Mouse (Mus musculus): ENCODE data around the gene Ccr1. TPM values are rescaled to one million over a fixed set of nuclear protein-coding genes. Genes with fewer than 3 reads are reported as not detected.

Ccr1 gene
- polyA plus RNA-seq, 1 experiment from 2014 or later, result 0.51 TPM

DNA sequence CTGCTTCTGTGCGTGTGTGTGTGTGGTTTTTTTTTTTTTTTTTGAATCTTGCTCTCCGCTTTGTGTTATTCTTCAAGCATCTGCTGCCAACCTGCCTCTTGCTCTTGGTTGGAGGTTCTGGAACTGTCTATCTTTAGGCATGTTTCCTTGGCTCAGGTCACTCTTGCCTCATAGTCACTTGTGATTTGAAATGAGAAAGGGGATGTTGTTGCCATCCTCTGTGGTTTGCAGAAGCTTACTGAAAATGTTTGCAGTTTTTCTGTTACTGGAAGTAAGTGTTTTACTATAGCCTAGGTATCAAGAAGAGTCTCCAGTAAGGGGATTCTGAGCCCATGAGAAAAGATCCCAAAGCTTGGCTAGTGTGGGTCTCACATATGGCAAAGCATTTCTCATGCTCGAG is 26.5 kb downstream of the Ccr1 start:
- H3K27me3 ChIP-seq (replicated peaks; ENCODE audit: low read depth, poor library complexity, severe bottlenecking), result no peaks in the 10 kb centered on the region
- H3K36me3 ChIP-seq (replicated peaks), result no peaks in the 10 kb centered on the region
- no peak overlapping the region for H3K27ac ChIP-seq (replicated peaks)
- WGBS, result 88% methylated on average over 3 of the region's 3 CpGs
- H3K4me3 ChIP-seq, result no peak overlapping the region
- H3K9me3 ChIP-seq, result no peaks in the 10 kb centered on the region
- no peak for DNase-seq (ENCODE audit: low spot score)
- H3K4me1 ChIP-seq, result no peaks in the 10 kb centered on the region

DNA sequence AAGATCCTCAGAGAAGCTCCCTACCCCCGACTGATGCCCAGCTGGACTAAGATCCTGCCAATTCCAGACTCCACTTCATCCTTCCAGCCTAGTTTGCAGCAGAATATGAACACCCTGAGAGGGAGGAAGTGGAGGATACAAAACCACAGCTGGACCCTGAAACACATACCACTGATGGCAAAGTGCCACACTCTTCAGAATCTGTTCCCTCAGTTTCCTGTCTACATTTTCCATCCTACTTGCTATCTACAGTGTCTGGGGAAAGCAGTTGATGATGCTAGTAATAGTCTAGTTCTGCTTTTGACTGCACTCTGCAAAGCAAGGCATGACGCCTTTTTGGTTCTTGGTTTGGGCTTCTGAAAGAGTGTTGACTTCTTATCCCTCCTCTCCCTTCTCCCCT is 27.2 kb downstream of the Ccr1 start:
- Histone ChIP-seq H3K27ac (replicated peaks) (no peak overlapping the region), H3K4me3 (no peak overlapping the region), H3K9me3 (no peaks in the 10 kb centered on the region), H3K27me3 (replicated peaks; ENCODE audit: low read depth, poor library complexity, severe bottlenecking) (no peaks in the 10 kb centered on the region), H3K36me3 (replicated peaks) (no peaks in the 10 kb centered on the region), H3K4me1 (no peaks in the 10 kb centered on the region)
- DNase-seq (ENCODE audit: low spot score), result no peak
- 87% methylated on average over 2 of the region's 2 CpGs for WGBS

DNA sequence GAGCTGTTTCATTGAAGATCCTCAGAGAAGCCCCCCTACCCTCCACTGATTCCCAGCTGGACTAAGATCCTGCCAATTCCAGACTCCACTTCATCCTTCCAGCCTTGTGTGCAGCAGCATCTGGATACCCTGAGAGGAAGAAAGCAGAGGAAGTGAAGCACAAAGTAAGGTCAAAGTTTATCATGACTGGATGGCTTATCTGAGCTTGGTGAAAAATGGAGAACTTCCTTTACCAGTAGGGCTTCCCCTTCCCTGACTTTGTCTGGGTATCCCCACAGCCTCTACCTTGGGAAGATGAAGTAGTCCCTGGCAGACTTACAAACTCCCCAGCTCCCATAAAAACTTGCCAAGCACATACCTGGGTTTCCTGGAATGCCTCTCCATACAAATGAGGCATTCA is 27.9 kb downstream of the Ccr1 start:
- DNase-seq (ENCODE audit: low spot score), result no peak
- H3K36me3 ChIP-seq (replicated peaks), result no peaks in the 10 kb centered on the region
- no peak overlapping the region for H3K27ac ChIP-seq (replicated peaks)

DNA sequence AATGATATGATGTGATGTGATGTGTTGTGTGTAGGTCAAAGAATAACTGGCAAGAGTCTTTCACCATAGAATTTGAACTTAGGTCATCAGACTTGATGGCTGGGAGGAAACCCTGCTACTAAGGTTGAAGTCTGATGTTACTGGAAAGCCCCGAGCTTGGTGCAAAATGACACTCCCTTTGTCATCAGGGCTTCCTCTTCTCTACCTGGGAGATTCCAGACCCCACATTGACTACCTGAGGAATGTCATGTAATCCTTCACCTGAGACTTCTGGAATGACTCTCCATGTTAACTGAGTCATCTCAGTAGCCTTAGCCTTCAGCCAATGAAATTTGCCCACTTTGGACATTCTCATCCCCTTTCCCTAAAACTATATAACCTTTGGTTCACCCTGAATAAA is 28.3 kb downstream of the Ccr1 start:
- DNase-seq (ENCODE audit: low spot score), result no peak
- no peaks in the 10 kb centered on the region for H3K36me3 ChIP-seq (replicated peaks)
- H3K9me3 ChIP-seq, result no peaks in the 10 kb centered on the region
- no peak overlapping the region for H3K4me3 ChIP-seq
- 74% methylated on average over 1 of the region's 1 CpGs for WGBS
- no peak overlapping the region for H3K27ac ChIP-seq (replicated peaks)
- H3K27me3 ChIP-seq (replicated peaks; ENCODE audit: low read depth, poor library complexity, severe bottlenecking), result no peaks in the 10 kb centered on the region
- H3K4me1 ChIP-seq, result no peaks in the 10 kb centered on the region

More for the DNA sequence above, 27.9 kb downstream of the Ccr1 start:
- Histone ChIP-seq H3K27me3 (replicated peaks; ENCODE audit: low read depth, poor library complexity, severe bottlenecking) (no peaks in the 10 kb centered on the region), H3K4me1 (no peaks in the 10 kb centered on the region), H3K9me3 (no peaks in the 10 kb centered on the region), H3K4me3 (no peak overlapping the region)

DNA sequence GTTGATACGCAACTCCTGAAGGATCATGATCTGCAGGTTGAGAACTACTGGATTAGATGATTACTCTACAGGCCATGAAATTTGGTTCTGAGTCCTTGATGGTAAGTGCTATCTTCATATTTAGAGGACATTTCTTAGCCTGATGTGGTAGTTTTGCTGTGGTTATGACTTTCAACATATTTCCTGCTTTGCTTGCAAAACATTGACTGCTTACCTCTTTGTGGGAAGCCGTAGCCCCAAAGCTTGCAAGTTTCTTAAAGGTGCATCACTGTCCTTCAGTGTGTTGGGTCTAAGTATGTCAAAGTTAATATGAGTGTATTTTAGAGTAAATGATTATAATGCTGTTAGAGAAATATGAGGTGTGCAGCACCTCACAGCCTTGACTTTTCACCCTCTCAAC is 30.5 kb downstream of the Ccr1 start:
- no peaks in the 10 kb centered on the region for H3K9me3 ChIP-seq
- no peak for DNase-seq (ENCODE audit: low spot score)
- no peak overlapping the region for H3K27ac ChIP-seq (replicated peaks)
- H3K27me3 ChIP-seq (replicated peaks; ENCODE audit: low read depth, poor library complexity, severe bottlenecking), result no peaks in the 10 kb centered on the region
- H3K4me1 ChIP-seq, result no peaks in the 10 kb centered on the region
- H3K4me3 ChIP-seq, result no peak overlapping the region
- no peaks in the 10 kb centered on the region for H3K36me3 ChIP-seq (replicated peaks)
- WGBS, result 96% methylated on average over 2 of the region's 2 CpGs

DNA sequence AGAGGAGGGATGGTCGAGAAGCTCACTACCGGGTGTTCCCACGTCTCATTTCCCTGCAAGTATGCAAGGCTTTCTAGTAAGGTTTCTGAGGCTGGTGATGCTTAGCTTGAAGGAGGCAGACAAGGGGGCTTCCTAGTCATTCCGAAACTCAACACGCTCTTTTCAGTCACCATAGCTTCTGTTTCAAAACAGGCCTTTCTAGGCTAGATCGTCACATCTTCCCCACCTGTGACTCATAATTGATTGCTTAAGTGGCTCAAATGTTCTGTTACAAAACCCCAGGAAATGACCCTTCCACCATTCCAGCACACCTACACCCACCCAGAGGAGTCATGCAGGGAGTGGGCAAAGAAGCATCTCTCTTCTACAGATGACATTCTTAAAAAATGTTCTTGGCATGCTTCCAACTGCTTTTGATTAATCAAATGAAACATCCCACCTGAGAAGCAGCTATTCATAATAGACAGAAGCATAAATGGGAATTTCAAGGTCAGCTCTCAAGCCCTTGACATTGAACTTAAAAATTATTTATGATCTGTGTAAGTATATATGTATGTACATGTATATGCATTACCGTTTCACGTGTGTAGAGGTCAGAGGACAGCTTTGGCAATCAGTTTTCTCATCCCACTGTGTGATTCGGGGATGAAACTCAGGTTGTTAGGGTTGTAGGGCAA is 31.8 kb downstream of the Ccr1 start:
- Histone ChIP-seq H3K36me3 (replicated peaks) (no peaks in the 10 kb centered on the region), H3K4me3 (no peak overlapping the region), H3K4me1 (no peaks in the 10 kb centered on the region), H3K9me3 (no peaks in the 10 kb centered on the region), H3K27ac (replicated peaks) (no peak overlapping the region), H3K27me3 (replicated peaks; ENCODE audit: low read depth, poor library complexity, severe bottlenecking) (no peaks in the 10 kb centered on the region)
- WGBS, result 90% methylated on average over 9 of the region's 9 CpGs
- no peak for DNase-seq (ENCODE audit: low spot score)

DNA sequence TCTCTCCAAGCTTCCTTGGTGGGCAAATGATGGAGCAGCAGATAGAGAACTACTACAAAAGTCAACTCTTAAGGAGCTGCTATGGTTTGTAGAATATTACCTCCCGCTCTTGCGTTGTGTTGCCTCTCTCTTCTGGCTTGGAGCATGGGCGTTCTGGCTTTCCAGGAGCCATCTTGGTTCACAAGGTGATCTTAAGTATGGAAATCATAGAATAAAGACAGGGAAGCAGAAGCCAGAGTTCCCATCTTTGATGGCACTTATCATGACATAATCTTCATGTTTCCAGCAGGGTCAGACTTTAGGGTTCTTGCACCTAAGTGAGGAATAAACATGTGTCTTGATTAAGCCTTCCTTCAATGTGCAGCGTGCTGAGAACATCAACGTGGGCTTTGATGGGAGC is 32.7 kb downstream of the Ccr1 start:
- DNase-seq (ENCODE audit: low spot score), result no peak
- H3K27ac ChIP-seq (replicated peaks), result no peak overlapping the region
- H3K9me3 ChIP-seq, result no peaks in the 10 kb centered on the region
- H3K4me1 ChIP-seq, result no peaks in the 10 kb centered on the region
- no peaks in the 10 kb centered on the region for H3K27me3 ChIP-seq (replicated peaks; ENCODE audit: low read depth, poor library complexity, severe bottlenecking)
- no peaks in the 10 kb centered on the region for H3K36me3 ChIP-seq (replicated peaks)
- WGBS, result 94% methylated on average over 5 of the region's 5 CpGs
- no peak overlapping the region for H3K4me3 ChIP-seq

DNA sequence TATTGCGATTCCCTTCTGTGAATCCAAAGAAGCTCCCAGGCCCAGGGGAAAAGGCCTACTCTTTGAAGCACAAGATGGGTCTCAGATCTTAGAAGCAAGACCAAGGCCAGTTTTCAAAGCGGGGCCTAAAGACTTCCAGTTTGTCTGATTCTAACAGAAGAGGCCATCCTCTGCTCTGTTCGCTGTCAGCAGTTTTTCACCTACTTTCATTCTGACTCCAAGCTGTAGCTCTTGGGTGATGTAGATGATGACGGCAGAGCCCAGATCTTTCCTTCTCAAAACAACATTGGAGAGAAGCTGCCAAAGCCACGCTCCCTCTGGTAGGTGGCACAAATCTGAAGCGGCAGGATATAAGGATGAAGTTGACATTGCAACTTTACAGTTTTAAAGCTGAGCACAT is 33.1 kb downstream of the Ccr1 start:
- WGBS, result 93% methylated on average over 6 of the region's 6 CpGs
- no peaks in the 10 kb centered on the region for H3K27me3 ChIP-seq (replicated peaks; ENCODE audit: low read depth, poor library complexity, severe bottlenecking)
- DNase-seq (ENCODE audit: low spot score), result no peak

DNA sequence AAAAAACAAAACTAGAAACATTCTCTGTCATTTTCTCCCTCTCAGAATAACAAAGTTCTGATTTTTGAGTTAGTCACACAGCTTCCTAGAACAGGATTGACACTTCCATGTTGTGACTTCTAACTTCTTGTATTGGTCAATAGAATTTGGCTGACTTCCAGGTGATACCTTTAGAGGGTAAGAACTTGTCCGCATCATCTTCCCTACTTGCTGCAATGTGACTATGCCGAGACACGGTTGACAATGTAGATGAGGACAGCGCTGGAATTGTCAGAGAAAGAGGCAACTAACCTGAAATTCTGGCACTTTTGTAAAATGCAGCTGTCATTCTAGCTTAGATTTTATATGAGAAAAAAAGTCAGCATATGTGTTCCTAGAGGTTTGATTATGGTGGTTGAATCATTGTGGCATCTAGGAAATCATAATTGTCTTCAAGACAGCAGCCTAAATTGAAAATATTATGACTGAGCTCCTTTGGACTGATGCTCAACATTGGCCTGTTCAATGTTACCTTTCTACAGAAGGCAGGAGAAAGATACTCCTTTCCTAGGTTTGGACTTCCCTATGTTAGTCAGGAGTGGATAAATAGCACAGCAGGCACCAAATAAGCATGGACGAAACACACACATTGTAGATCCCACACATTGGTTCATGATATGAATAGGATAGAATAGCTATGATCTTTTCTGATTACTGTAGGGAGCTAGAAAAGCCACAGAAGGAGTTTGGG is 34.6 kb downstream of the Ccr1 start:
- no peak for DNase-seq (ENCODE audit: low spot score)
- peaks cover 2% of the 10 kb centered on the region for H3K4me1 ChIP-seq
- no peaks in the 10 kb centered on the region for H3K36me3 ChIP-seq (replicated peaks)
- no peaks in the 10 kb centered on the region for H3K27me3 ChIP-seq (replicated peaks; ENCODE audit: low read depth, poor library complexity, severe bottlenecking)
- H3K9me3 ChIP-seq, result no peaks in the 10 kb centered on the region
- no peak overlapping the region for H3K27ac ChIP-seq (replicated peaks)
- WGBS, result 93% methylated on average over 5 of the region's 5 CpGs
- H3K4me3 ChIP-seq, result no peak overlapping the region

More for the DNA sequence above, 33.1 kb downstream of the Ccr1 start:
- H3K4me1 ChIP-seq, result no peaks in the 10 kb centered on the region
- H3K9me3 ChIP-seq, result no peaks in the 10 kb centered on the region
- no peak overlapping the region for H3K27ac ChIP-seq (replicated peaks)
- H3K4me3 ChIP-seq, result no peak overlapping the region
- no peaks in the 10 kb centered on the region for H3K36me3 ChIP-seq (replicated peaks)

DNA sequence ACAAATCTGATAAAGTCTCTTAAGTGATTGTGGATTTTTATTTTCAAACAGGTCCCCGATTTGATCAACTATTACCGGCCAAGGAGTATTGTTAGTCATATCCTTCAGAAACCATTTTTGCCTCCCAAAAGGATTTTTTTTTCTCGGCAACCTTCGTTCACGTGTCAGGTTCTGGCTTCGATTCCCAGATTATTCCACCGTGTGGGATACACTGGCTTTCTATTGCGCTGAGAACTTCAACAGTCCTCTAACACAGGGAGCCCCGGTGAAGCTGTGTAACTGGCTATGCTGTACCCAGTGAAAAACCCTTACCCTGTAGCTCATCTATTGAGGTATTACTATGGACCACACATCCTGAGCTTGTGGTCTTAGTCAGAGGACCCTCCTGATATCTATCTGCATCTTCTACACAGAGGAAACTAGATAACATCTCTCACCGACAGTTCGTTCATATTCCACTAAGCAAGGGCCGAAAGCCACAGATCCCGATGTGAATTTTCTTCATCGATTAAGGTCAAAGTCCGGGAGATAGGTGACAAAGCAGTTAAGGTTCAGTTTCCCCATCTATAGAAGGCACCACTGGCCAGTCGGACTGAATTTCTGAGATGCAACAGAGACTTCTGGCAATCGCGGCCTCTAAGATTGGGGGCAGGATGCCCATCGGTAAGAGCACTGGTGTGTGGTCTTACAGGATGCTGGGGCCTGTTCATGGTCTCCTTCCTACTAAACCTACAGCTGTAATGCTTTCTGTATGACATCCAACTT is 35.4 kb downstream of the Ccr1 start:
- 92% methylated on average over 19 of the region's 19 CpGs for WGBS
- peaks cover 9% of the 10 kb centered on the region for H3K4me1 ChIP-seq
- H3K9me3 ChIP-seq, result no peaks in the 10 kb centered on the region
- DNase-seq (ENCODE audit: low spot score), result no peak
- no peaks in the 10 kb centered on the region for H3K27me3 ChIP-seq (replicated peaks; ENCODE audit: low read depth, poor library complexity, severe bottlenecking)
- no peak overlapping the region for H3K4me3 ChIP-seq
- H3K36me3 ChIP-seq (replicated peaks), result no peaks in the 10 kb centered on the region
- no peak overlapping the region for H3K27ac ChIP-seq (replicated peaks)

DNA sequence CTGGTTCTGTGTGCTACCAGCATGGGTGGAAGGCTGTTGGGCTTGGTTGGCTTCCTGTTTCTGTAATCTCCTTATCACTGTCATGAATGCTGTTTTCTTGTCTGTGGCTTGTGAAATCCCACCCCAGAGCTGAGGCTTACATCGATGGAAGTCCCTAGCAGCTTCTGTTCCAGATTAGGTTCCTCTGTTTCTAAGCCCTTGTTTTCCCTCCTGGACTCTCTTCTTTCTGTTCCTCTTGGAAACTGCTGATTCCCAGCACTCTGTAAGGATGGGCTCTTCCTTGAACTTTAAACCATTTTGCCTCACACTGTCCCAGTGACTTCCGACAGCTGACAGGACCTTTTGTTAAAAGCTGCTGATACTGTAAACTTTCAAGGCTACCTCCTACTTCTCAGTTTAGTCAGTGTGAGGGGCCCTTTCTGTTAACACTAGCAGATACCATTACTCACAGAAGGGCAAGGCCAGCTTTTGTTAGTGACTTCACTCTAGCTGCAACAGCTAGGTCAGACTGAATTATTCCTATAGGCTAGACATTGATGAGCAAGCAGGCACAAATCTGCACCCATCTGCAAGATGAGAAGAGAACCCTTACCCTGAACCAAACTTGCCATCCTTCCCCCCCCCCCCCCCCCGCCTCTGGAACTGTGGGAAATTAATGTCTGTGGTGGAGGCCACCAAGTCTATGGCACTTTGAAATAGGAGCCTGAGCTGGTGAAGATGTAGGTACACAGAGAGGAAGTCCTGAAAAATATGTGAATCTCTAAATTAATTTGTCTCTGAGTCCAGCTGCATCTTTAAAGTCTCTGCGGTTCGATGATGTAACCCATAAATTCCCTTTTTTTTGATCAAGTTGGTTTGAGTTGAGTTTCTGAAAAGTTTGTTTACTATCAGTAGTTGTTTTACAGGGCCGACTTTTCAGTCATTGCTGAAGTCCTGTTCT is 36.5 kb downstream of the Ccr1 start:
- 75% methylated on average over 6 of the region's 6 CpGs for WGBS
- H3K36me3 ChIP-seq (replicated peaks), result no peaks in the 10 kb centered on the region

DNA sequence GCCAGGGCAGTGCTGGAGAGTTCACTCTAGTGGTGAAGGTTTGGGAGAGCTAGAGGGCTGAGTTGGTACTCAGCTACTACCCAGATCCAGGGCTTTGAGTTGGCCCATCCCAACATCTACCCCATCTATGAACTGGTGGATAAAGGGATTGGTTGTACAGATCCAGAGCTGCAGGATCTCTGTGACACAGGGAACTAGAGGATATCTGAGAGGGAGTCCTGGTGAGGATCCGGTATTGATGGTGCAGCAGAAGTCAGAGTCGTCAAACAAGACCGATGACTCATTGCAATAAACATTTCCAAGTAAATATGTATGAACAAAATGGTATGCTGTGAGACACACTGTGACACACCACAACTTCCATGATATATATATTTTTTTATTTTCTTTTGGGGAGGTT is 37.6 kb downstream of the Ccr1 start:
- no peak overlapping the region for H3K27ac ChIP-seq (replicated peaks)
- WGBS, result 93% methylated on average over 3 of the region's 3 CpGs
- H3K4me1 ChIP-seq, result peaks cover 22% of the 10 kb centered on the region
- H3K4me3 ChIP-seq, result no peak overlapping the region
- H3K27me3 ChIP-seq (replicated peaks; ENCODE audit: low read depth, poor library complexity, severe bottlenecking), result no peaks in the 10 kb centered on the region
- DNase-seq (ENCODE audit: low spot score), result no peak
- no peaks in the 10 kb centered on the region; the same call in 1 of the 2 replicates for H3K9me3 ChIP-seq
- H3K36me3 ChIP-seq (replicated peaks), result no peaks in the 10 kb centered on the region

More for the DNA sequence above, 36.5 kb downstream of the Ccr1 start:
- Histone ChIP-seq H3K27ac (replicated peaks) (no peak overlapping the region; the same call in 1 of the 2 replicates), H3K4me3 (no peak overlapping the region), H3K9me3 (no peaks in the 10 kb centered on the region), H3K27me3 (replicated peaks; ENCODE audit: low read depth, poor library complexity, severe bottlenecking) (no peaks in the 10 kb centered on the region), H3K4me1 (peaks cover 20% of the 10 kb centered on the region)
- no peak for DNase-seq (ENCODE audit: low spot score)
